Mouse (Mus musculus): Measurements from ENCODE around the gene 3830406C13Rik.

GRCm38 (mm10) chr14:12300275-12300674 is 16.3 kb downstream of the 3830406C13Rik start:
- TF ChIP-seq EP300 (IDR thresholded peaks at IDR 0.05; ENCODE audit: low read depth), result no peak
- TF ChIP-seq CTCF (IDR thresholded peaks at IDR 0.05; ENCODE audit: low read depth), result no peak
